Mouse (Mus musculus): ENCODE measurements around the gene Arl15.

- TF ChIP-seq CTCF (IDR thresholded peaks at IDR 0.05; ENCODE audit: control insufficient read depth, insufficient read depth, low read length) (no peak), POLR2A (IDR thresholded peaks at IDR 0.05; ENCODE audit: borderline replicate concordance, control insufficient read depth, low read depth, low read length) (no peak)
Observed at GRCm38 (mm10) chr13:114109845-114110244, 315.5 kb downstream of the Arl15 start.

All from bone marrow, adult 2 months (tissue).